Mouse (Mus musculus) MEL (cell line): ENCODE results near the gene Ccdc33.

Experiments used
- CTCF ChIP-seq, 3 experiments: IDR thresholded peaks in 2 of 3; conservative IDR thresholded peaks in 1 of 3; 2 replicates each; pipeline ENCODE4 v1.5.1; 2011 to 2012; ENCODE audit warnings: low read length in 3 of 3, low read depth in 2 of 3, mild to moderate bottlenecking in 2 of 3, improper control_type of control experiment in 1 of 3, inconsistent platforms in 1 of 3, mixed read lengths in 1 of 3, moderate library complexity in 1 of 3; ENCODE audit not compliant: control insufficient read depth in 1 of 3, insufficient read depth in 1 of 3, poor library complexity in 1 of 3, severe bottlenecking in 1 of 3
- ZMIZ1 ChIP-seq: IDR thresholded peaks from 2 replicates; pipeline ENCODE4 v1.6.1; 2012; ENCODE audit warnings: low read depth, mild to moderate bottlenecking, inconsistent platforms, low read length, improper control_type of control experiment, moderate library complexity

DNA sequence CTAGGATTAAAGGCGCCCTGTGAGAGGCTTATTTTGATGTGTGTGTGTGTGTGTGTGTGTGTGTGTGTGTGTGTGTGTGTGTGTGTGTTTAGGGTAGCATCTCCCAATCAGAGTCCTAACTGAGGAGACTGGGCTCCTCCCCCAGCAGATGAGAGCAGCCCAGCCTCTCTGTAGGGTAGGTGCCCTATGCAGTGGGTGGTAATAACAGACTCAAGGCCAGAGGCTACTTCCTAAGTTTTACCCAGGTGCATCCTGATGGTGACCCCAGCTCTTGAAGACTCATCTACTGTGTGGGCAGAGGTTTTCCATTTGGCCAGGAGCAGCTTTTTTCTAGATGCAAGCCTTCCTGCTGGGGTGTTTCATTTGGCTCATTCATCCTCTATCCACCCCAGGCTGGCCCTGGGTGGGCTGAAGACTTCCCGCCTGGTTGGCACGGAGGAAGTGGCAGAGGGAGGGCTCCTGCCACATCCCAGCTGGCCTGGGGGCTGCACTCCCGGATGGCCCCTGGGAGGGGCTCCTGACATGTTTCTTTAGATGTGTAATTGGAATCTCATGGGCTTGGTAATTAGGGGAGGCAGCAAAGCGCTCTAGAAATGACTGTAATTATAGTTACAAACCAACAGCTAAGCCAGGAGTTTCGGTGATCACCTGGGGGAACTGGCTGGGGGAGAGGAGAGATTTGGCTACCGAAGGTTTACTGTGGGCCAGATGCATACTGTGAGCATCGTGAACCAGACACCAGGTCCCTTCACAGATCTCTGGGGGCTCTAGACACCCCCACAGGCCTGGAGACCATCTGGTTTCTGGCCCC lies 125.6 kb downstream of the Ccdc33 start:
- TF ChIP-seq ZMIZ1 (no peak), CTCF (IDR thresholded peaks at IDR 0.05 in 2 of 3, conservative IDR thresholded peaks at IDR 0.05 in 1 of 3; ENCODE audit: control insufficient read depth in 1 of 3, insufficient read depth in 1 of 3, low read depth in 2 of 3, low read length in 3 of 3, poor library complexity in 1 of 3, severe bottlenecking in 1 of 3) (no peak)
